Mouse (Mus musculus): ENCODE measurements around the gene Olfr1490. TPM values are rescaled to one million over a fixed set of nuclear protein-coding genes. Genes with fewer than 3 reads are reported as not detected.

Gene Olfr1490
- polyA plus RNA-seq (2017; shearing (Covaris generic)), result not detected

DNA sequence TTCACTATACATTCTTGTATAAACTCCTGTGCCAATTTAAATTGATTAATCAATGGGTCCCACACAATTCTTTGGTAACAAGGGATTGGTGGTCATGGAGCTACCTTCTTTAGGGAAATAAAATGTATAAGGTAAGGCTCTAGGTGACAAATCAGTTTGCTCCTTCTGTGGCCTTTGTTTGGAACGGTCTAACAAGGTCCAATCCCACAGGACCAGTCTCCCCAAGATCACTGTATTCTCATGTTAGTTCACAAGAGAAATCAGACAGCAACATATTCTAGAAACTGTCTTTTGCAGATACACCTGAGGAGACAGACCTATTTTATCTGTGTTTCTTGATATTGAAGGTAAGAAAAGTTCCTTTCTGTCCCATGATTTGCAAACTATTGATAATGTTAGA lies at the start of gene Olfr1490:
TSS of gene Olfr1490 (plus strand) at position 301 of the 400 bp plus-strand sequence.

DNA sequence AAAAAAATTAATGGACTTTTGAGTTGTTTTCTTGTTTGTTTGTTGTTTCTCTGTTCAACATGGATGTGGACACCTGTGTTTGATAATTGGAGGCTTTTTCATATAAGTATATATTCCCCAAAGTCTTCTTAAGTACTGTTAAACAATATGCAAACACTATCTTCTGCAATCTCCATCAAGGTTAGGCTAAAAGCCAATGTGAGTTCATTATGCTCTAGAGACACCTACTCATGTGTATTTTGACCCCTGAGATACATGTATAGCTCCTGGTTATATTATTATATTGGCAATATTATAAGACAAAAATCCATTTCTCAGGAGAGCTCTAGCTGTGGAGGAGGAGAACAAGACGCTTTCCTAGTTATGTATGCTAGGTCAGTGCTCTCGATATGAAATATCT lies 33.8 kb upstream of the Olfr1490 start, which contains the start of gene Olfr1487:
TSS of gene Olfr1487 (plus strand) at position 301 of the 400 bp plus-strand sequence.

DNA sequence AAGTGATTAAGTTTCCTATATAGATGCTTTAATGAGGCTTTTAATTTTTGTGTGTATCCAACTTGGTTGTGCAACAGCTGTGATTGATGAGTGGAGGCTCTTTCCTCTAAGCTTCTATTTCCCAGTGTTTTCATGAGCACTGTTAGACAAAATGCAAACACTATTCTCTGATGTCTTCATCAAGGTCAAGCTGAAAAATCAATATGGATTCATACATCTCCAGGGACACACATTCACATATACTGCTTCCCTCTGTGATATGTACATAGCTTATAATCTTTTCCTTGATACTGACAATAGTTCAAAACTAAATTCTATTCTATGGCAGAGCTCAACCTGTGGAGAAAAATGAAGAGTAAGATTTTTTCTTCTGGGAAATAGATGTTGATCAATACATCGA lies 19.6 kb upstream of the Olfr1490 start, which contains the start of gene Olfr1489:
TSS of gene Olfr1489 (plus strand) at position 301 of the 400 bp plus-strand sequence.

DNA sequence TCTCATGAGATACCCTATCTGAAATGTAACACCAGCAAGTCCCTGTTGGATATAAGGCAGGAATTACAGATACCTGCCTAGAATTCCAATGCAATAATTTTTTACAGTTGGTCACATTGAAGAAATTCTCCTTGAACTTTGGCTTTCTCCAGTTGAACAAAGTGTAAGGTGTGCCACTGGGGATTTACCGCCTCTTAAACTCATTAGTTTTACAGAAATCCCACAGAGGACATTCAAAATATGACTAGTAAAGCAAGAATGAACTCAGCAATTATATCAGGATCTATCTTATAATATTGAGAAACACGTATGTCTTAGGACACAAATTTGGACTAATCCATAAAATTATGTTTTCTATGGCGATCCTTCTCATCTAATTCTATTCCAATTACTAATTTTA lies 46.1 kb downstream of the Olfr1490 start, which contains the start of gene Olfr1491:
TSS of gene Olfr1491 (plus strand) at position 301 of the 400 bp plus-strand sequence.

Other genes starting within 250 kb of the Olfr1490 start
- gene Olfr1469, start 243.2 kb upstream of the Olfr1490 start, polyA plus RNA-seq (2017; shearing (Covaris generic)), result 0.26 TPM
- not detected for gene Olfr1471, start 207.7 kb upstream of the Olfr1490 start, polyA plus RNA-seq (2017; shearing (Covaris generic))
- 0.27 TPM for gene Olfr1472, start 195.0 kb upstream of the Olfr1490 start, polyA plus RNA-seq (2017; shearing (Covaris generic))
- not detected for gene Olfr1474, start 181.5 kb upstream of the Olfr1490 start, polyA plus RNA-seq (2017; shearing (Covaris generic))
- gene Olfr1475, start 170.9 kb upstream of the Olfr1490 start, polyA plus RNA-seq (2017; shearing (Covaris generic)), result not detected
- not detected for gene Olfr1477, start 150.5 kb upstream of the Olfr1490 start, polyA plus RNA-seq (2017; shearing (Covaris generic))
- gene Olfr1480, start 123.2 kb upstream of the Olfr1490 start, polyA plus RNA-seq (2017; shearing (Covaris generic)), result not detected
- gene Olfr1484, start 67.6 kb upstream of the Olfr1490 start, polyA plus RNA-seq (2017; shearing (Covaris generic)), result not detected
- not detected for gene Olfr1487, start 33.7 kb upstream of the Olfr1490 start, polyA plus RNA-seq (2017; shearing (Covaris generic))
- gene Olfr1489, start 19.5 kb upstream of the Olfr1490 start, polyA plus RNA-seq (2017; shearing (Covaris generic)), result not detected
- gene Olfr1491, start 46.2 kb downstream of the Olfr1490 start, polyA plus RNA-seq (2017; shearing (Covaris generic)), result not detected
- gene Olfr1493-ps1, start 72.2 kb downstream of the Olfr1490 start, polyA plus RNA-seq (2017; shearing (Covaris generic)), result not detected
- not detected for gene Olfr1494, start 88.6 kb downstream of the Olfr1490 start, polyA plus RNA-seq (2017; shearing (Covaris generic))
- gene Olfr1495, start 113.5 kb downstream of the Olfr1490 start, polyA plus RNA-seq (2017; shearing (Covaris generic)), result not detected
- not detected for gene Olfr1496, start 126.8 kb downstream of the Olfr1490 start, polyA plus RNA-seq (2017; shearing (Covaris generic))
- gene Olfr1497, start 147.1 kb downstream of the Olfr1490 start, polyA plus RNA-seq (2017; shearing (Covaris generic)), result not detected
- 0.36 TPM for gene Olfr1499, start 168.4 kb downstream of the Olfr1490 start, polyA plus RNA-seq (2017; shearing (Covaris generic))
- gene Olfr1500, start 179.4 kb downstream of the Olfr1490 start, polyA plus RNA-seq (2017; shearing (Covaris generic)), result not detected
- 0.54 TPM for gene Olfr1501, start 199.6 kb downstream of the Olfr1490 start, polyA plus RNA-seq (2017; shearing (Covaris generic))
- gene Olfr1502, start 210.7 kb downstream of the Olfr1490 start, polyA plus RNA-seq (2017; shearing (Covaris generic)), result not detected
- not detected for gene Olfr1504, start 246.8 kb downstream of the Olfr1490 start, polyA plus RNA-seq (2017; shearing (Covaris generic))